Mouse (Mus musculus) spleen, adult 12 weeks (tissue): ENCODE data around the gene Tarbp2.

ENCODE experiments used
- DNase-seq: peaks from one replicate; pipeline ENCODE4 v3.0.0; 2022; ENCODE audit warnings: low spot score

The Tarbp2 gene

GRCm38 (mm10) chr15:102517976-102518858 lies at the start of gene Tarbp2:
Tarbp2 (plus strand) TSS chr15:102518192.
- DNase-seq = peak; percentile 98

DNA sequence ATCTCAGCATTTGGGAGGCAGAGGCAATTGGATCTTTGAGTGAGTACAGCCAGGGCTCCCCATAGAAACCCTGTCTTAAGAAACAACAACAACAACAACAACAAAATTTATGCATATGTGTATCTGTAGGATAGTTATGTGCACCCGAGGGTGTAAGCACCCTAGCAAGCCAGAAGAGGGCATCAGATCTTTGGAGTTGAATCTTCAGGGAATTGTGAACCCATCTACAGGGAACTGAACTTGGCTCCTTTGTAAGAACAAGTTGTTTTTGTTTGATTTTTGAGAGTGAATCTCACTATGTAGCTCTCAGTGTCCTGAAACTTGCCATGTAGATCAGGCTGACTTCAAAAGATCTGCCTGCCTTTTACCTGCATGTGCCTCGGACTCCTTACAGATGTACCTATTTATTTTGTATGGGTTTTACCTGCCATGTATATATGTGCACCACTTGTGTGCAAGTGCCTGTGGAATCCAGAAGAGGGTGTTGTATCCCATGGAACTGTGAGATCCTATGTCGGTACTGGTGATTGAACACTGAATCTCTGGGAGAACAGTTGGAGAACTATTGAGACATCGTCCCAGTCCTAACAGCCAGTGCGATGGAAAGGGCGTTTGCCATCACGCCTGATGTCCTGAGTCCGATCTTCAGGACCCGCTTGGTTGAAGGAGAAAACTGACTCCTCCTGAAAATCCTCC lies 49.2 kb upstream of the Tarbp2 start:
- no peak for DNase-seq

DNA sequence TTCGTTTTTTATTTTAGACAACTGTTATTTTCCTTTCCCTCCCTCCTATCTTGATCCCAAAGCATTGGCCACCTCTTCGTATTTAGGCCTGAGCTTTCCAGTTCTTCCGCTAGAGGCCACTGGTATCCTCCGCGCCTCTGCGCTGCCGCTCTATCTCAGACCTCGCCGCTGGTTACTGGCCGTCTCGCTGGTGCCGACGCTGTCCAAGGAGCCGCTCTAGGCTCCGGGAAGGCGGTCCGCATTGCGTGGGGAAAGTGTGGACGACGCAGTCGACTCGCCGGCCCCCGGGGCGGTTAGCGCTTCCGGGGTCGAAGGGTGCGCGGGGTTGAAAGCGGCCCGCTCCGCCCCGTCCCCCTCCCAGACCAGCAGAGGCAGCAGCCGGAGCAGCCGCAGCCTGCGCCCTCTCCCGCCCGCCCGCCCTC lies 47.8 kb upstream of the Tarbp2 start, which contains the start of gene Pcbp2:
Pcbp2 (plus strand) TSS at position 357 of the 422 bp plus-strand sequence.
- DNase-seq = peak; percentile 90

DNA sequence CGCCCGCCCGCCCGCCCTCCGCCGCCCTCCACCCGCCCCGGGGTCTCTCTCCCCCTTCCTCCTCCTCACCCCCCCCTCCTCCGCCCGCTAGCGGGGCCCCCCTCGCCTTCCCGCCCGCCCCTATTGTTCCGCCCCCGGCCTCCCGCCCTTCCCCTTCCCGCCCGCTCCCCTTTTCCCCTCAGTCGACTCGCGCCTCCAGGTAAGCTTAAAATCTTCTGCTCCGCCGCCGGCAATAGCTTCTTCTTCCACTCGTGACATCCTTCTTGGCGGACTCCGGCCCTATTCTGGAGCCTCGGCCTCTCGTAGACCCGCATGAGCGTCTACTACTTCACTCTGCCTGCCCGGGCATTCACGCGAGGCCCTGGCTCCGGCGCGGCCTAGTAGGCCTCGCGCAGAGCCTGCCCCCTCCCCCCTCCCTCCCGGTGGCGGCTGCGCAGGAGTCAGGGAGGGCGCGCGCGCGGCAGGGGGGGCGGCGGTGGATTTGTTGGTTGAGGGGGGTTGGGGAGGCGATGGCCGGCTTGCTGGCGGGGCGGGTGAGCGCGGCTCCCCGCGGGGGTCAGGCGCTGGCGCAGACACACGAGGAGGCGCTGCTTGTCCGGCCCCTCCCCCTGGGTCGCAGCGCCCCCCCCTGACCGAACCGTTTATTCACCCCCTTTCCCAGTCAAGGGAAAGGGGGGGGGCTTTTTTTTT lies 47.2 kb upstream of the Tarbp2 start:
- DNase-seq = peak; percentile 63

DNA sequence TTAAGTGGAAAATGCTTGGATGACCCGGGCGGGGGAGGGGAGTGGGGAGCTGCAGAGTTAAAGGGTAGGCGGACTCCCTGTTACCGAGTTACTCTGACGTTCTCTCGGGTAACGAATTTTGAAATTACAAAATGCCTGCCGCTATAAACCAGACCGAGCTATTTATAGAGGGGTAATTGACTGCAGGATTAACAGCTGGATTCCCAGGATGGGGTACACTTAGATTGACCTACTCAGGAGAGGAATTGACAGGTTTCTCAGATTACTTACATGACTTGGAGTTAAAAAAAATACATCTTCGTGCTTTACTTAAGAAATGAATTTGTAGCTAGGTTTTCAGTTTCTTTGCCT lies 46.7 kb upstream of the Tarbp2 start:
- no peak for DNase-seq

- DNase-seq = no peak
Observed at GRCm38 (mm10) chr15:102471727-102472126, 46.3 kb upstream of the Tarbp2 start.

- DNase-seq = no peak
Observed at GRCm38 (mm10) chr15:102473246-102473645, 44.7 kb upstream of the Tarbp2 start.

DNA sequence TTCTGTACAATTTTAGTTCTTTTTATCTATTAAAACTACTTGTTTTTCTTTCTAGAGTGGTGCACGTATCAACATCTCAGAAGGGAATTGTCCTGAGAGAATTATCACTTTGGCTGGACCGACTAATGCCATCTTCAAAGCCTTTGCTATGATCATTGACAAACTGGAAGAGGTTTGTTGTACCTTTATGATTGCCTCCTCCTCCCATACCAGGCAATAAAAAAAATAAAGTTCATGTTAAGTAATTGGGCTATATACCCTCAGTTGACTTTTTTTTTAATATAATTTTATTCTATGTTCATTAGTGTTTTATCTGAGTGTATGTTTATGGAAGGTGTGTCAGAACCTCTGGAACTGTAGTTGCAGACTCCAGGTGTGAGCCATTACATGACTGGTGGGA lies 43.5 kb upstream of the Tarbp2 start:
- DNase-seq = no peak

GRCm38 (mm10) chr15:102483136-102483535 lies 34.9 kb upstream of the Tarbp2 start:
- DNase-seq = no peak

DNA sequence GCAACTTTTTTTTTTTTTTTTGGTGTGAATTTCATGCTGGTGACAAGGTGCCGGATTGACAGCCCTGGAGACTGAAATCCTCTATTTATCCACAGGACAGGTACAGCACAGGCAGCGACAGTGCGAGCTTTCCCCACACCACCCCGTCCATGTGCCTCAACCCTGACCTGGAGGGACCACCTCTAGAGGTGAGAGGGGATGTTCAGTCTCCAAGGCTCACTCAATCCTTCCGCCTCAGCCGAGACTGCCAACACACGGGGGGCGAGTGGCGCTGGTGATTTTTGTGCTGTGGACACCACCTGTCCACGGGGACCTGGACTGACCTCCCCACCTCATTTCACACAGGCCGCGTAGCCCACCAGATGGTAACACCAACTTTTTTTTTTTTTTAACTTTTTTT lies 32.1 kb upstream of the Tarbp2 start:
- no peak for DNase-seq

DNA sequence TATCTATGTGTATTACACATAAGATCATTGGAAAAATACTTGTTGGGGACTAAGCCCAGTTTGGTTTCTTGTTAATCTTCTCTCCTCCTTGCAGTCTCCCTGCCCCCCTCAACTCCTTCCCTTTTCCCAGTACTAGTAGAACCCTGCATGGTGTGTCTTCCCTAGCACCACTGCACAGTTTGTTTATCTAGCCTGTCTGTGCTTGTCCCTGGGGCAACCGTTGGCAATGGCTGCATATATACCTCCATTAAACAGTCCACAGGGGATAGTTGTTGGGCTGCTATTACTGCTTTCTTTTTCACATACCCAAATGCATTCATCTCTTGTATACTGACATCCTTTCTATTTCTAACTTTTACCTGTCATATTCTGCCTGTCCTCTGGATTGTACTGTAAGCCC lies 30.3 kb upstream of the Tarbp2 start:
- no peak for DNase-seq

DNA sequence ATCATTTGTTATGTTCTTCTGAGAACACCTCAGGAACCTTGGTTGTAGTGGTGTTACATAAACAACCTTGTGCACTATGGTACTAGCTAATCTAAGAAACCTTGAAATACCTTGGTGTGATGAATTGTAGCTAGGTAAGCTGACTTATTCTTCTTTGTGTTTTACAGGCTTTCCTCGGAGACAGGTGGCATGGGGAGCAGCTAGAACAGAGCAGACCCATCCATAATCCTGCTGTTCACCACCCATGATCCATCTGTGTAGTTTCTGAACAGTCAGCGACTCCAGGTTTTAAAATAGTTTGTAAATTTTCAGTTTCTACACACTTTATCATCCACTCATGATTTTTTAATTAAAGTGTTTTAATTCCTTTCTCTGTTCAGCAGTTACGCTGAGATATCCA lies 19.7 kb upstream of the Tarbp2 start:
- DNase-seq = no peak

- DNase-seq = no peak
Observed at GRCm38 (mm10) chr15:102499370-102499769, 18.6 kb upstream of the Tarbp2 start.

DNA sequence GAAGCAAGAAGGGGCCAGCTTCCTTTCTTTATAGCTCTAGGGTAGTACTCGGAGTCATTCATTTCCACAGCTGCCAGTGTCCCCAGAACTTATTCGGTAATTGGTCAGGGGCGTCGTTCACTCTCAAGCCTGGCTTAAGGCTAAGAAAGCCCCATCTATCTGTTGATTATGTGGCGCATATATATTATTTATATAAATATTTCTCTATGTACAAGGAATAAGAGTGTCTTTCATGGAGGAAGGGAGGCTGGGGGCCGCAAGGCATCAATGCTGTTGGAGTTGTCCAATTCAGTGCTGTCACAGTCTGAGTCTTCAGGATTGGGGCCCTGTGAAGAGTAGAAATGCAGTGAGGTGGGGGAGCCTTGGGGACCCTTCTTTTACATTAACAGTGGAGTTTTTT lies 18.1 kb upstream of the Tarbp2 start:
- no peak for DNase-seq

- no peak for DNase-seq
Observed at GRCm38 (mm10) chr15:102500479-102500878, 17.5 kb upstream of the Tarbp2 start.

- DNase-seq = no peak
Observed at GRCm38 (mm10) chr15:102501084-102501814, 16.7 kb upstream of the Tarbp2 start.

DNA sequence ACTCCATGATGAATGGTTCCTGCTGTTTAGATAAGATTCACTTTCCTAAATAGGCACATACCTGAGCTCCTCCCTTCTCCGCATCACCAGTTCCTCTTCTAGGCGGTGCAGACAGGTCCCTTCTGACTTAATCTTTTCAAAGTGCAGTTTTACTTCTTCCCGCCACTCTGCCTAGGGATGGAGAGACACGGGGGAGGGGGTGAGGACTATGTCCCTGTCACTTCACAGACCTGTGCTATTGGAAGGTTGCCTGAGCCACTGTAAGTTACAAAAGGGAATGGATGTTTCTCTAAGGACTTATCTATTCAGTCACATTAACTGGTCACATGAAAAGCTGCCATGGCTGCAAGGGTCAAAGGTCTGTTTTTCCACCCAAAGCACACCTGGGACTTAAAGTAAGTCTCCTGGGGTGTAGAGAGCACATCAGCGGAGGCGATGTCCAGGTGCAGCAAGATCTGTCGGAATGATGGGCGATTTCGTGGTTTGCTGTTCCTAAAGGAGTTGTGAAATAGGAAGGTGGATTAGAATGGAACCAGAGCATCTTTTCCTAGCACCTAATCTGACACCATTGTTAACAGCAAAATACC lies 15.6 kb upstream of the Tarbp2 start:
- no peak for DNase-seq

GRCm38 (mm10) chr15:102503447-102503846 lies 14.5 kb upstream of the Tarbp2 start, which contains the start of gene Gm10337:
Gm10337 (plus strand) TSS chr15:102503722.
- DNase-seq = no peak

- no peak for DNase-seq
Observed at GRCm38 (mm10) chr15:102503924-102504782, 13.8 kb upstream of the Tarbp2 start.

DNA sequence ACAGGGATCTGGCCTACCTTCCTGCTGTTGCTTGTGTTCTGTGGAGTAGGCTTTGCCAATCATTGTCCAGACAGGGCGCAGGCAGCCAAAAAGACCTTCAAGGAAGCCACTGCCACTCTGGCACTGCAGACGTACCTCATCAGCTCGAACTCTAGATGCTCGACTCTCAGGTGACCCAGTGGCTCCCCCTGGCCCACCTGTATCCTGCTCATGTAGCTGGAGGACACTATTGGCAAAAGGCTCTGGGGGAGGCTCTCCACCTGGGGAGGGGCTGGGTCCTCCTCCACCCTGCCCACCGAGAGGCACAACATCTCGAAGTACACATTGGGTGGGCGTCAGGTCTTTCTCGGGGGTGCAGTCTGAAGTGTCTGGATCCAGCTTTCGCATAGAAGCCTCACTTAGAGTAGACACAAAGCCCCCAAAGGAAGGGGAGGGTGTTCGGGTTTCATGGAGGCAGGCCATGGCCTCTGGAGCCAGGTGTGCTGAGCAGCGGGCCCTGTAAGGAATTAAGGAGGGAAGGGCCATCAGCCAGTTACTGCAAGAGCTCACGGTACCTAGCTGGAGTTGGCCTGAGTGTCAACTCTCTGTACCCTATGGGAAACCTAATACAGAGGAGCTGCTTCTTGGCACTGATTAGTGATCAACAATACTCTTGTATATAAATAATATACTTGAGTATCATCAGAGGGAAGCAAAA lies 12.8 kb upstream of the Tarbp2 start:
- DNase-seq = no peak
